Mouse (Mus musculus) megakaryocyte, embryonic 14.5 days (primary cell): ENCODE measurements around the gene Calcoco1.

Experiments
- FLI1 ChIP-seq: IDR thresholded peaks from 2 replicates; pipeline ENCODE4 v1.6.1; 2012; ENCODE audit warnings: low read length, inconsistent platforms, mixed read lengths
- GATA1 ChIP-seq: IDR thresholded peaks from 3 replicates; pipeline ENCODE4 v1.6.1; 2012; ENCODE audit warnings: mixed read lengths, low read length, inconsistent platforms, borderline replicate concordance

DNA sequence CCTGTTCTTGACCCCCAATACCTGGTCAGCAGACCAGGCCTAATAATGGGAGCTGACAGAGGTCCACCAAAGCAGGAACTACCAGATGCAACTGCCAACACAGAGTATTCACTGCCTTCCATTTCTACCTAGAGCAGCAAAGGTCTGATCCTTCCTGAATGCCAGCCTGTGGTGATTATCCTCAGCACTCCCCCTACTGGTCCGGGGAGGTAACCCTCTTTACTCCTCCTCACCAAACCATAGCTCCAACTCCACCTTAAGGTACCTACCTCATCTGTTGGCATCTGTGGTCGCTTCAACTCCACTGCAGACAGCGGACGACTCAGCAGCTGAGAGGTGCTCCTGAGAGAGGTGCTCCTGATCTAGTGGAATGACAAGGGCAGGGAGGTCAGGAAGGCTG, 56.5 kb downstream of the Calcoco1 start:
- no peak for TF ChIP-seq GATA1
- TF ChIP-seq FLI1 = no peak
